Mouse (Mus musculus) stomach, postnatal 0 days (tissue): ENCODE measurements at regions not wholly inside any gene's neighbourhood (a gene's known extent, or its start where the extent isn't known, plus 50 kb on each side); places are given as distances from the start of the nearest gene placed in this dataset.

Experiments
- CTCF ChIP-seq: IDR thresholded peaks from 2 replicates; pipeline ENCODE4 v1.5.1; 2016; ENCODE audit warnings: antibody characterized with exemption, low read depth, mild to moderate bottlenecking, moderate library complexity
- EP300 ChIP-seq: optimal IDR thresholded peaks from 2 replicates; pipeline ENCODE3; 2016; ENCODE audit warnings: antibody characterized with exemption

- TF ChIP-seq CTCF: peak; percentile 97
- no peak for TF ChIP-seq EP300
These were observed 150.7 kb downstream of the Ptger3 start for GRCm38 (mm10) chr3:157717313-157717921.
